Mouse (Mus musculus) urinary bladder, postnatal 10 days (tissue): ENCODE data around the gene Tex14.
"Not testable (repeated sequence)": the region's sequence is repeated elsewhere in the genome, so short reads cannot be mapped to it uniquely, and the experiment has no call there.

ENCODE experiments used
- DNase-seq: peaks from one replicate; pipeline ENCODE4 v3.0.0; 2022; ENCODE audit warnings: low spot score

Tex14 gene

DNA sequence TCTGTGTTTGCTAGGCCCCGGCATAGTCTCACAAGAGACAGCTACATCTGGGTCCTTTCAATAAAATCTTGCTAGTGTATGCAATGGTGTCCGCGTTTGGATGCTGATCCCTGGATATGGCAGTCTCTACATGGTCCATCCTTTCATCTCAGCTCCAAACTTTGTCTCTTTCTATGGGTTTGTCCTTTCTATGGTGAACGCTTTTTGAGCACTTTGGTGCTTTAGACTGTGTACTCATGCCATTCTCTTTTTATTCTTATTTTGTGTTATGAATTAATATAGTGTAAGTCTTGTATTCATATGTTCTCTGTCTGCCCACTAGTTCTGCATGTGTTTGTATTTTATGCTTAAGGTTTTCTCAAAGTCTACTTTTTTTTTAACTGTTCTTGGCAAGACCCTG lies 67.2 kb downstream of the Tex14 start:
- not testable (repeated sequence) for DNase-seq

DNA sequence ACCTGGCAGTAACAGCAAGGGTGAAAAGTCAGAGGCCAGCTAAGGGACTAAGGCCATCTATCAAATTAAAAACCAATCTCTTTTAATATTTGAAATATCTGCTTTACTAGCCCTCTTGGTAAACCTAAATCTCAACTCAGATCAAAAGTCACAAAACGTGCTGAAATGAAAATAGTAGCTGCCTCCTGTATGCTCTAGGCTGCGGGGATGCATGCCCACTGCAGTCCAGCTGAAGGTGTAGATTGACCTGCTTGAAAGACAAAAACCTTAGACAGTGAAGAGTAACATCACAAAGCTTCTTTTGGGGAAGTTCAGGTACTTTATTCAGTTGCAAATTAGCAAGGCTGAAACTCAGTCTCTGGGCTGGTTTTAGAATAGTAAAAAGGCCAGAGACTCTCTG lies 74.3 kb downstream of the Tex14 start:
- DNase-seq = not testable (repeated sequence)

DNA sequence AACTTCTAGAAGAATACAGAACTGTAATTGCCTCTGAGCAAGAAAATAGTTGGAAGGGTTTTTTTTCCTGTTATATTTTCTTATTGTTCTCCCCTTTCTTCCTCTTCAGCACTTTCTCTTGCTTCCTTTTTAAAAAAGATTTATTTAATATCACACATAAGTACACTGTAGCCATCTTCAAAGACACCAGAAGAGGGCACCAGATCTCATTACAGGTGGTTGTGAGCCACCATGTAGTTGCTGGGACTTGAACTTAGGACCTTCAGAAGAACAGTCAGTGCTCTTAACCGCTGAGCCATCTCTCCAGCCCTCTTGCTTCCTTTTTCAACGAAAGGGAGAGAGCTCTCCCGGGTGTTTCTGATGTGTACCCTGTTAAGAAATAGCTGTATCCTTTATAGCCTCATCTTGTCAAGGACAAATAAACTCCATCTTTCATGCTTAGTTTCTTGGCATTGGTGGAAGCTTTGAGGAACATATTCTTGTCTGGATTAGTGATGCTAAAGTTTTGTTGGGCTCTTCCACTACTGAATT lies 79.0 kb downstream of the Tex14 start:
- no peak for DNase-seq

DNA sequence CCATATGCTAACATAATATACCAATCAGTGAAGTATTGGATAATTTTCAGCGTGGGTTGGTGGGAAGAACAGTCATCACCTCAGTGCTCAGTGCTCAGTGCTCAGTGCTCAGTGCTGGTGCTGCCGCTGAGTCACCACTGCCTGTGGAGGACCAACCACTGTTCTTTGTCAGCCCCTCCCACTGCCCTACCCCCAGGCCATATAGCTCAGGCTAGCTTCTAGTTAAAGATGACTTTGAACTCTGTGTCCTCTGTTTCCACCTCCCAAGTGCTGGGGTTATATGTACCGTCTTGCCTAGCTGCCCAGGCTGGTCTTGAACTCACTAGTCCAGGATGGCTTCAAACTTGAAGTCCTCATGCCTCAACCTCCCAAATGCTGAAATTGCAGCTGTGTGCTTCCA lies 84.1 kb downstream of the Tex14 start:
- DNase-seq = no peak

DNA sequence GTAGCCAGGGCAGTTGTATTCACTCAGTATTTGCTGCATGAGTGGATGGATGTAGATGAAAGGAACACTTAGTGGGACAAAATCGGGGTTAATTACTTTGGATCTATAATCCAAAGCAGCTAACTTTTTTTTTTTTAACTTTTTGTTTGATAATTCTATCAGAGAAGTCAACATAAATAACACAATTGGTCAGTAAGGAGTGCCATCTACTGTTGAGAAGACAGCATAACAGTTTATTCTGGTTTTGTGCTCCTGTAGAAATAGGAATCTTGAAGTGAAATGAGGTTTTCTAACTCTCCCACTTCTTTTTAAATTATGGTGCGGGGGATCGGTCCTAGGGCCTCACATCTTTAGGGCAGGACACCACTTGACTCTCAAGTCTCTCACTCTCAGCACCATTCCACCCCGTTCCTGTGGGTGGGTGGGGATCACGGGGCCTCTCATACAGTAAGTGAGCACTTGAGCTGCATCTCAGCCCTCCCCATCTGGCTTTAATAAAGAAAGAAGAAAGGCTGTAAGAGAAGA lies 99.9 kb downstream of the Tex14 start:
- no peak for DNase-seq

DNA sequence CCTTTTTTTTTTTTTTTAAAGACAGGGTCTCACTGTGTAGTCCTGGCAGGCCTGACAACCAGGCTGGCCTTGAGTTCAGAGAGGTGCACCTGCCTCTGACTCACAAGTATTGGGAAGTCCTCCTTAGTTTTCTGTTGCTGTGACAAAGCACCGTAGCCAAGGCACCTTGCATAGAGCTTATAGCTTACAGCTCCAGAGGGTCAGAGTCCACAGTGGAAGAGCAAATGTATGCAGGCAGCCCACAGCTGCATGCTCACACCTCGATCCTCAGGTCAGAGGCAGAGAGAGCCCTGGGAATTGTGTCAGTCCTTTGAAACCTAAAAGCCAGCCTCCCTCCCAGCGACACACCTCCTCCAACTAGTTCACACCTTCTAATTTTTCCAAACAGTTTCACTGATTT lies 101.6 kb downstream of the Tex14 start:
- no peak for DNase-seq

DNA sequence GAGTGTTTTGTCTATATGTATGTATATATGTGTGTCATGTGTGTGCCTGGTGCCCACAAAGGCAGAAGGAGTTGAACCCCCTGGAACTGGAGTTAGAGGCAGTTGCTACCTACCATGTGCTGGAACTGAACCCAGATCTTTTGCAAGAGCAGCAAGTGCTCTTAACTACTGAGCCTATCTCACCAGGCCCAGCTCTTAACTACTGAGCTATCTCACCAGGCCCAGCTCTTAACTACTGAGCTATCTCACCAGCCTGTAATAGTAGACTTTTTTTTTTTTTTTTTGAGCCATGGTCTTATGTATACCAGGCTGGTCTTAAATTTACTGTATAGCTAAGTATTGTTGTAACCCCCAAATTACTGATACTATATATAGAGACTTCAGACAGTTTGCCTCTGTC lies 102.2 kb downstream of the Tex14 start:
- no peak for DNase-seq

DNA sequence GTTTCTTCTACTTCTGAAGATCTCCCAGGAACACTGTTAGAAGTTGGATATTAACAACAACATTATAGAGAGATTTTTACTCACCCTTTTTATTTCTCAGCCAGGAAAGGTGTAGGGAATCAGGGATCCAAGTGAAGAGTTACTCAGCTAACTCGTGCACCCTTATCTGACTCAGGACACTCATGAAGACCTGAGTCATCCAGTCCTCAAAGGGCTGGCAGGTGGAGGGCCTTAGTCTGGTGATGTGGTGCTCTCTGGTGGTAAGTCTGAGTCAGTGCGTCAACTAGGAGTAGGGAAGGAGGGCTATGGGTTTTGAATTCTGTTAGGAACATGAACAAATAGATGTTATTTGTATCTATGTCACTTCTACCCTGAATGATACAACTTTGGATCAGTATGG lies 114.4 kb downstream of the Tex14 start:
- no peak for DNase-seq

DNA sequence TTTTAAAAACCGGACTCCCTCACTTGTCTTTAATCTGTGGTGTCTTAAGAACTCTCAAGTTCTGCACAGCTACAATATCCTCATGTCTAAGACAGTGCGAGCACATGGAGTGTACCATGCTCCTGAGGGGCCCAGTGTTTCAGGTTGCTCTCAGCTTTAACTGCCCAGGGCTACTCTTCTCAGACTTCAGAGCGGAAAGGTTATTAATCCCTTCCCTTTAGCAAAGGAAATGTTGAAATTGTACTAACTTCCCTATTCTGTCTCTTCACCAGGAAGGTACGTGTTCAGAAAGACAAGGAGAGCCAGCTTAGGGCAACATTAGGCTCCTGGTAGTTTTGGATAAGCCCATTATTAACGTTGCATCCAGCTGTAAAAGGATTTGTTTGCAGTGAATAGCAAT lies 118.6 kb downstream of the Tex14 start:
- no peak for DNase-seq

DNA sequence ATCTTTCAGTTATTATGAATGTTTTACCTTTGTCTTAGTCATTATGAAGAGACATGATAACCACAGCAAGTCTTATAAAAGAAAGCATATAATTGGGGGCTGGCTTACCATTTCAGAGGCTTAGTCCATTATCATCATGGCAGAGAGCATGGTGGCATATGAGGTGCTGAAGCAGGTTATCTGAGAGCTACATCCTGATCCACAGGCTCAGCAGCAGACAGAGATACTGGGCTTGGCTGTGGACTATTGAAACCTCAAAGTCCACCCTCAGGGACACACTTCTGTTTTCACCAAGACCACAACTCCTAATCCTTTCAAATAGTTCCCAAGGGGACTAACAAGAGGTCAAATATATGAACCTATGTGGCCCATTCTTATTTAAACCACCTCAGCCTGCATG lies 119.1 kb downstream of the Tex14 start:
- no peak for DNase-seq

DNA sequence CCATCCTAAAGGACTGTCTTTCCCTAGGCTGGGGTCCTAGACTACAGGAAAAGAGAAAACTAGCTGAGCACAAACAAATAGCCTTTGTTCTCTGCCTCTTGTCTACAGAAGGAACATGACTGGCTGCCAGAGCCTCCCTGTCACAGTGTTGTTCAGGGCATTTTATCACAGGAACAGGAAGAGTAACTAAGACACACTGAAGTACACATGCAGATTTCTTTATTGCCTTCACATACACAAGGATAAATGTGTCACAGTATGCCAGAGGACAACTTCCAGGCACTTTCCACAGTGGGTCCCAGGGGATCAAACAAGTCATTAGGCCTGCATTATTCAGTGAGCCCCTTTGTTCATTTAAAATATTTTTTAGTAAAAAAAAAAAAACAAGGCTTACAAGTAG lies 119.9 kb downstream of the Tex14 start:
- DNase-seq = no peak

DNA sequence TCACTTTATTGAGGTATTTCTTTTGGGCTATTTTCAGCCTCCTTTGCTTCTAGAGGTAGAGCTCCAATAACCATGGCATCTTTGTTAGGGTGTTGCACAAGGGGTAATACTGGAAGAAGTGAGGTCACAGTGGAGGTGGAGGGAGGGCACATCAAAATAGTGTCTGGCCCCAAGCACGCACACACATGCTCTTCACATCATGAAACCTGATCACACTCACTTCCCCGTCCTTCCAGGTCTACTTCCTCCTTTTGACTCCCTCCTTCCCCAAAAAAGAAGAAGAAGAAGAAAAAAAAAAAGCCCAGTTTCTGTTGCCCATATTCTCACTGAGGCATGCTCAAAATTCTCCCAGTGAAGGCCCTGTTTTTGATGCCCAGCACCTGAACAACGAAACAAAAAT lies 122.5 kb downstream of the Tex14 start:
- no peak for DNase-seq

DNA sequence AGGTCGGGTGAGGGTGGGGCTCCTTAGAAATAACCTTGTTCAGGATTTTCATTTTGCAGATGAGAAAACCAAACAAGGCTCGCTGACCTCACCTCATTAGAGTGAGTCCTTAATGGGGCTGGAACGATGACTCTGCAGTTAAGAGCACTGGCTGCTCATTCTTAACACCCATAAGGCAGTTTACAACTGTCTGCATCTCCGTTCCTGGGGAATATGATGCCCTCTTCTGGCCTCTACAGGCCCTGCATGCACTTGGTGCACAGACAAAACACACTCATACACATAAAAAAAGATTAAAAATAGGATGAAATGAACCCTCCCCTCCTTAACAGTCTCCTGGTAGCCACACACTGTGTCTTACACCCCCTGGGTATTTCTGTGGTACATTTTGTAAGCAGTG lies 123.1 kb downstream of the Tex14 start:
- DNase-seq = no peak

DNA sequence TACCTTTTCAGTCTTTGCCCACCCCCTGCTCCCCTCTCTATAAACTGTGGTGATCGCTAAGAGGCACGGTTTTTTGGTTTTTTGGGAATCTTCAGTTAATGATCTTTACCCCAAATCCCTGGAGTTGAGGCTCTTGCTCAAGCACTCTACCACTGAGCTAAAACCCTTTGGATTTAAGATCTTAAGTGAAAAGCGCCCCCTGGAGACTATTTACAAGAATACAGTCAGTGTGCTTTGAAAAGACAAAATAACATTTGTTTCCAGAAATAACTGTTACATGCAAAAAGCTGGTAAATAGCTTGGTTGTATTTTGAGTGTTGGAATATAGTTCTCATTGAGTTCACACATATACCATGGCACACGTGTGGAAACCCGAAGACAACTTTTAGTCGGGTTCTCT lies 126.8 kb downstream of the Tex14 start:
- DNase-seq = no peak

DNA sequence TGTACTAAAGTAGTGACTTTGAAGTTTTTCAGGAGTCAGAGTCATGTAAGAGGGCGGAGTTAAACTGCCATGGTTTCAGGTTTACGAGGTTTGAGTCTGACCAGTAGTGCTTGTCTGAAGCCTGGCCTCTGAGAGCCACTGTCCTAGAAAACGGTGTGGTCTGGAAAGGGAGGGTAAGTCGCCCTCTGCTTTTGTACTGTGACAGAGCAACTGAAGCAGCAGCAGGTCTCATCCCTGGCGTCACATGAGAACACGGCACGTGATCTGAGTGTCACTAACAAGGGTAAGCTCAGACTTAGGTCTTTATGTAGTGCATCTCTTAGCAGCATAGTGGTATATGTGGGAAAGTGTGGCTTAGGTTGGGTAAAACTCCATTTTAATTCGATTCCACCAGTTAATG lies 137.4 kb downstream of the Tex14 start:
- no peak for DNase-seq

DNA sequence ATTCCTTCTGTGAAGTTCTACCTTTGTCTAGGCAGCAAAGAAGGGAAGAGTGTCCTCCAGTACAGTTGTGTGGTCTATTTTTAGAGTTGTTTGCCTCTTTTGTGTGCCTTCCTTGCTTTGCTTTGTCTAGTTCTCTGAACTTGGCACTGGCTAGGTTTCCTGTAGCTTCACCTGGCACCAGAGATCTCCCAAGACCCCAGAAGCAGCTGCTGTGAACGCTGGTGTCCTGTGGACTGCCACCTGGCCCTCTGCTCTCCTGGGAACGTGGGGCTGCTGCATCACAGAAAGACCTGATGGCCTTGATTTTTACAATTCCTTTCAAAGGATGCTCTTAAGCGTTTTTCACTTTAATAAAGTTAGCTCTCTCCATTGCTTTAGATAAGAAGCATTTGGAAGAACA lies 138.0 kb downstream of the Tex14 start:
- no peak for DNase-seq

DNA sequence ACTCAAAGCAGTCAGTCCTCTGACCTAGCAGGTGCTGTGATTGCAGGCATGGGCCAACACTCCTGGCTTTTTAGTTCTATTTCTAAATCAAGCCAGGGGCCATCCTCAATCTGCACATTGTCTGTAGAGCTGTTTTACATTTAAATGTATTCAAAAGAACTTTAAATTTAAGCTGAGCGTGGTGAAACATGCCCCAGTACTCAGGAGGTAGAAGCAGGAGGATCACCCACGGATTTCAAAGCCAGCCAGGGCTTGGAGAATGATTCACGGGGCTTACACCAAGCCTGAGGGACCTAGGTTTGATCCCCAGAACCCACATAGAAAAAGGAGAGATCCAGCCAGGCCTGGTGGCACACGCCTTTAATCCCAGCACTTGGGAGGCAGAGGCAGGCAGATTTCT lies 148.5 kb downstream of the Tex14 start:
- DNase-seq = no peak

DNA sequence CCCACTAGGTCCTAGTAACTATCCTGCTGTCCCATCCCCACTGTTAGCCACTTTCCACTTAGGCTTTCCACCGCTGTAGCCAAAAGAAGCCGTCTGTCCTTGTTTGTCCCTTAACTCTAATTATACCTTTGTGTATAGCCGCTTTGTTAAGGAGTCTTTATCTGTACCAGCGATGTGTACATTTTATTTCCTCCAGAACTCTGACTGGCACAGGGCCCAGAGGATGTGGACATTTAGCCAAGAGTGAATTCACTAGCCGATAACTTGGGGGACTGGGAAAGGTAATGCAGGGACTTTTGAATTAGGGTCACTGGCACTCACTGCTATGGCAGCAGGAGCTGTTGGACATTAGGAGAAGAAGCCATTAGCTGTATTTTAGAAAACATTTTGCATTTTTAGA lies 149.5 kb downstream of the Tex14 start:
- no peak for DNase-seq

DNA sequence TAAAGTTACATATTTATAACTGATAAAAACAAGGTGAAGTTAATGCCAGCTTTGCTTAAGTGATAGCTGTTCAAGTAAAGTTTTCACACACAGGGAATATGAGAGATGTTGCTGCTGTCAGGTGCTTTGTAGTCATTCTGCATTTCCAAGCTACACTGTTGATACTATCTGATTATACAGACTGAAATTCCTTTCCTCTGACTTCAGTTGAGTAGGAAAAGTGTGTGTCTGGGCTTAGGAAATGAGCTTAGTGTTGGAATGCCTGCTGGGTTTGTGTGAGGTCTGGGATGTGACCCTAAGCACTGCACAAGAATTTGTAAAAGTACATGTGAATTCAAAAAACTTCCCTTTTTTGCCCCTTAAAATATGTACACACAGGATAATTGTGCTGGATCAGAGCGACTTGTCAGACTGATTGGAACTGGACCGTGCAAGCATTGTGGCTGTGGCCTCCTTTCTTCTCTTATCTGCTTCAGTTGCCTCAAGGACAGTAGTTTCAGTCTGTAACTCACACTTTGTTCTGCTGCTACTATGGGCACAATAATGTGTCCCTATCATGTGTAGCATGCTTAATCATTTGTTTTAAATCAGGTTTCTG lies 150.3 kb downstream of the Tex14 start:
- no peak for DNase-seq

DNA sequence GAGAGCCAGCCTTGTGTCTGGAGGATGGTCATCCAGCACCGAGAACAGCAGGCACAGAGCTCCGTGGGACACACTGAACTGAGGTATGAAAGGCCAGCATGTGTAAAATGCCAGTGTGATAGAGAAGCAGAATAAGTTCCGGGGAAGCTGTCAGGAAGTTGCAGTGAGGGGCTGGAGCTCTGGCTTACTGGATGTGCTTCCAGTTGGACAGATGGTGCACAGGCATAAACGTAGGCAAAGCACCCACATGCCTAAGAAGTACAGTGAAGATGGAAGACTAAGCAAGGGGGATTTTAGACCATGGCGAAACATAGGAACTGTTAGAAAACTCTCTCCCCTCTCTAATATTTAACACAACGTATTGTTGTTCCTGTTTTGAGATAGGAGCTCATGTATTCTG lies 156.3 kb downstream of the Tex14 start:
- DNase-seq = no peak

DNA sequence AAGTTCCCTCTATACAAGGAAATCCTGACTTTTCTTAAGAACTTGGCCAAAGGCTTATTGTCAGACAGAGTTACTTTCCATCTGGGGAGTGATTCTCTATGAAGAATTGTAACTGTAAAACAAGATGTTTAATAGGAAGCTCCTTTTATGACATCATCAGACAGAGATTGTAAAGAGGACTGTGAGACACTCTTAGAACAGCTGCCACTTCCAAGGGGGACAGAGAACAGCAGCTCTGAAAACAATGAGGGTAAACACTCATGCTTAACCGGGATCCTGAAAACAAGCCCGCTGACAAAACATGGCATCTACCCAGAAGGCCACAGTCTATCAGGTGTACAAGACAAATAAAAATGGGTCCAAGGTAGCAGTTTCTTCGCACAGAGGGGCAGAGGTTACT lies 161.6 kb downstream of the Tex14 start, which contains the start of gene Gm11492:
Gene Gm11492 (plus strand): TSS at position 153 of the 400 bp plus-strand sequence.
- no peak for DNase-seq

DNA sequence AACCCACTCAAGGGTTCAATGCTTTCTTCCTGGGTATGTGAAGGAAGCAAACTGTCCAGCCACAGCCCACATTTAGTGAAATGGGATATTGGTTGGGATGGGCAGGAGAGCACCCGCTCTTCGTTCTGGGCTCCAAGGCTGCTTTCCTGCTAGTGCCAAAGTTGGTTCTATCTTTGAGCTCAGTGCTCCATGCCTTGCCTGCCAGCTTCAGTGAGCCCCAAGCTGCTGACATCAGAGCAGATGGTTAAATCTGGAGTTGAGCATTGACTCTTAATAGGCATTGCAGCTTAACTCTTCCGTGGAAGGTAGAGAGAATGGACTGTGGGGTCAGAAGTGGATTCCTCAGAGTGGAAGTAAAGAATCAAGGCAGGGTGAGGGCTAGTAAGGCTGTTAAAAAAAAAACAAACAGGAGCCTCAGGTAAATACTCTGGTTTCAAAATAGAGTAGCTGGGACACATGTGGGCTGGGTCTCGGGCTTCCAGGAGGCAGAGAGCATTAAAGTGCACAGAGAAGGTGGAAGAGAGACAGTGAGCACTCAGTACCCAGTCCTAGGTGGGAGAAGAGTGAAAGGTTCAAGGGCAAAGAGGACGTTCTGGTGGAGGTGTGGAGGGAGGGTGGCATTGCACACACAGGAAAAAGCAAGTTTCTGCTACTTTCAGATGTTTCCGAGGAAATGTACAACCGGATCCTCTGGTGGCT lies 163.5 kb downstream of the Tex14 start, which contains the start of gene Sept4:
Gene Sept4 (plus strand): TSS at position 649 of the 699 bp plus-strand sequence.
- DNase-seq = no peak

DNA sequence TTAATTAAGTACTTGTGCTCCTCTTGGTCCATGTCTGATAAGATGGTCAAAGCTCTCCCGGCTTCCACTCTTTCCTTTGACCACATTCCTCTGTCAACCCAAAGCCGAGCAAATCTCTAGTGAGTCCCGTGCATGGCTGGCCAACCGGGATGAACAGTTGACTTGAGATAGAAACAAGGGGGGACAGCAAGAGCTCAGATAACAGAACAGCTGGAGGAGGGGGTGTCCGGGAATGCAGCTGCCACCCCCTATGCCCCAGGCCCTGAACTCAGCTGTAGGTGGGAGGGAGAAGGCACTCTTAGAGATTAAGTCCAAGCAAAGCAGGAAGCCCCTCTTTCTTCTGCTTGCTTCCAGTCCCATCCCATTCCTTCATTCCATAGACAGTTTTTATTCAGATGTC lies 165.9 kb downstream of the Tex14 start:
- no peak for DNase-seq
